Mouse (Mus musculus) lung, postnatal 36 days (tissue): ENCODE data around the gene Vmn1r43.
"Not testable (repeated sequence)": the region's sequence is repeated elsewhere in the genome, so short reads cannot be mapped to it uniquely, and the experiment has no call there.

Source experiments
- DNase-seq: peaks from one replicate; pipeline ENCODE4 v3.0.0; 2022; ENCODE audit warnings: mixed read lengths

Vmn1r43 gene

DNA sequence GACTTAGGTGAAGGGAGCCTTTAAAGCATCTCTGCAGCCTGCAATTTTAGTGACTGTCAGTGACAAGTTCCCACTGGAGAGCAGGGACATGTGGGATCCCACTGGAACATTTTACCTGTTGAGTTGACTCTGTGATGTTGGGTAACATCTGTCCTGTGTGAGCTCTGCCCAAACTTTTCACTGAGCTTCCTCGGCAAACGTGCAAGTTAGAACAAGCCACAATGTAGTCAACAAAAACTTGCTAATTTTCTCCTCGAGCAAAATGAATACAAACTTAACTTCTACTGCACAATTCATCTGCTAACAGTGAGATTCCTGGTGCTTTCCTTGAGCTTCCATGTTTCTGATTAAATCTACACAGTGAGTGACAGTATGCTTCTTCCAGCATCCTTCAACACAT lies at the start of gene Vmn1r43, which contains the start of gene Vmn1r42:
Vmn1r43 (minus strand) TSS at position 101 of the 400 bp plus-strand sequence.
Vmn1r42 (minus strand) TSS at position 101 of the 400 bp plus-strand sequence.
- DNase-seq, result not testable (repeated sequence)

DNA sequence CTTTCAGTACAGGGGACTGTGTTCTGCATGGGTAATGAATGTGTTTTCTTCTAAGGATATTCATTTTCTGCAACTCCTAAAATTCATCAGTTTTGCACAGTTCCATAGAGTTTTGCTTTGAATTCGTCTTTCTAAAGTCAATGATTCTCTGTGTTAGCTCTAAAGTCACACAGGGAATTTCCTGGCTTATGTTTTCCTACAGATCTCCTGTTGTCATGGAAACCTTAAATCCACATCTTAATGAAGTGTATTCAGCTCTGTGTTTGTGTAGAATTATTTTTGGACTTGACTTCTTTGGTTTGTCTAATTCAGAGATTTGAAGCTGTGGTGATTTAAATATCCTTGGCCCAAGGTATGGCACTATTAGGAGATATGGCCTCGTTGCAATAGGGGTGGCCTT lies 7.6 kb upstream of the Vmn1r43 start:
- DNase-seq, result no peak

DNA sequence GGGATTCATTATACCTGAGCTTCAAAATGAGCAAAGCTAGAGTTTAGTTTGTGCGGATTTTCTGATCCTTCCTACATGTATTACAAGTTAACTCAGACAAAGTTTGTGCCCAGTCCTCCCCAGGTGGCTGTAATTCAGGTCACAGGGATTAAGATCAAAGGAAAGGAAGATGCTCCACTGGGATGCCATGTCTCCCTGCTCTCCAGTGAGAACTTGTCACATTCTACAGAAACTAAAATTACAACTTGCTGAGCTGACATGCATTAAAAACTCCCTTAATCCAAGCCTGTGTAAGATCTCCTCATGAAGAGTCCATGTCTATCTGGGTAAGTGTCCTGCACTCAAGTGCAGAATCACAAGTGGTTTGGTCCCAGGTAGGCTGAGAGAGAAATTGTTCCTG lies 7.1 kb upstream of the Vmn1r43 start, which contains the start of gene Vmn1r44:
Vmn1r44 (plus strand) TSS at position 301 of the 400 bp plus-strand sequence.
- DNase-seq, result no peak

DNA sequence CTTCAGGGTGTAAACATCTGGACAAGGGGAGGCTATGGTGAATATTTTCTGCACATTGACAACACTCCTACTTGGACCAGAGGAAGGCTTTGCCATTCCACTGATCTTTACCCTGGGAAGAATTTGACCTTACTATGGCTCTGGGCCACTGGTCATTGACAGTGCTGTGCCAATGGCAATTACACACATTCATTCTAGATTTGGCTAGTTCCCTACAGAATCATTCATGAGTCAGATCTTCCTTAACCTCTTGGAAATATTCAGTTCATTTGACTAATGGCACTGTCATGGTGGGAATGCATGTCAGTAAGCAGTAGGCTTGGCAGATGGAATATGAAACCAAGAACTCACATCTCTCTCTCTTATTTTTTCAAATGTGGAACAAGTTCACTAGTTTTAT lies 4.7 kb upstream of the Vmn1r43 start:
- DNase-seq, result no peak

DNA sequence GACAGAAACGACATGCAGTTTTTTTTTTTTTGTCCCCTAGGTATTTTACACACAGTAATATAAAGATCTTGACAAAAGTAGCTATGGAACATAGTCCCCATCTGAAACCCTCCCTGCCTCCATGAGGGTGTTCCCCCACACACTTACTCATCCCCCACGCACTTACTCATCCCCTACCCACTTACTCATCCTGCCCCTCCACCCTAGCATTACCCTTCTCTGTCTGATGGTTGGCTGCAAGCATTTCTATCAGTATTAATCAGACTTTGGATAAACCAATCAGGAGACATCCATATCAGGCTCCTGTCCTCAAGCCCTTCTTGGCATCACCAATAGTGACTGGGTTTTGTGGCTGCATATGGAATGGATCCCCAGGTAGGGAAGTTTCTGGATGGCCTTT lies 750 bp upstream of the Vmn1r43 start:
- no peak for DNase-seq

DNA sequence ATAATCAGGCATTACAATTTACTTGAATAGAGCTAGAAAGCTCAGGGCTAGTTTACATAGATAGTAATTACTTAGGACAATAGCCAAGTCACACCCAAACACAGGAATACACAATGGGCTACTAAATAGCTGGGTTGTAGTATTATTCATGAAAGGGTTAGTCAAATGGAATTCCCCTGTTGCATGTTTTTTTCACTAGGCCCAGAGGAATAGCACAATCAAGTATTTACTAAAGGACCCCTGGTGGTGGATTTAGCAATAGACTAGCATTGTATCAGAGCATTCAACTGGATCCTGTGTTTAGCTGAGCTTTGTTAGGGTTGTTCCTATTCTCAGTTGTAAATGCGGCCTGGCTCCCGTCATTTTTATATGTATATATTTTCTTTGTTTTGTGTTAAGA lies 8.2 kb downstream of the Vmn1r43 start:
- DNase-seq, result no peak

DNA sequence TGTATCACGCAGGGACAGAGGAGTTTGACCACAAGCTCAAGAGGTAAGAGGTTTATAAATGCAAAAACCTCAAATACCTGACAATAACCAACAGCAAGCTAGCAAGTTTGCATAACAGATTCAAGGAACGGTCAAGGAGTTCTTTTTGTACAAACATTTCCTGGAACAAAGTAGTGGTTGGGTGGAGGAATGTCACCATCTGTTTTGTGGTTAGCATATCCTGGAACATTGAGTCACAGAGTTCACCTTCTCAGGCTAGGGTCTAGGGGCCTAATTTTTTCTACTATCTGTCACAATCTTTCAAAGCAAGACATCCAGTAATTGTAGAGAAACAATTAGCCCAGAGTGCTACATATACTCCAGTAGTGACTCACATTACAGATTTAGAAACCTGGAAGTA lies 8.9 kb downstream of the Vmn1r43 start:
- no peak for DNase-seq

DNA sequence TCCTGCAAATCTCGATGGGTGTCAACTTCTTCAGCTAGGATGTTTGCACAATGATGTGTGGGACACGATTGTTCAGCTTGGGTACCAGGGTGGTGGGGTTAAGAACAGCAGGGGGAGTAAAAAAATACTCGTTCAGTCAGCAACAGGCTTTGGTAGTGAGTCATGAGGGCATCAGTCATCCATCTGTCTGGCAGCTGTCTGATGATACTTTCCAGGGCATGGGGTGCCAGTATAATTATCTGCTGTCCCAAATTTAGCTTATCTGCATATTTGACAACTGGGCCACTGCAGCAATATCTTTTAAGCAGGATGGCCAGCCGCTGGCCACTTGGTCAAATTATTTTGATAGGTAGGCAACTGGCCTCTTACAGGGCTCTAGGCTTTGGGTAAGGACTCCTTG lies 12.4 kb downstream of the Vmn1r43 start:
- no peak for DNase-seq

DNA sequence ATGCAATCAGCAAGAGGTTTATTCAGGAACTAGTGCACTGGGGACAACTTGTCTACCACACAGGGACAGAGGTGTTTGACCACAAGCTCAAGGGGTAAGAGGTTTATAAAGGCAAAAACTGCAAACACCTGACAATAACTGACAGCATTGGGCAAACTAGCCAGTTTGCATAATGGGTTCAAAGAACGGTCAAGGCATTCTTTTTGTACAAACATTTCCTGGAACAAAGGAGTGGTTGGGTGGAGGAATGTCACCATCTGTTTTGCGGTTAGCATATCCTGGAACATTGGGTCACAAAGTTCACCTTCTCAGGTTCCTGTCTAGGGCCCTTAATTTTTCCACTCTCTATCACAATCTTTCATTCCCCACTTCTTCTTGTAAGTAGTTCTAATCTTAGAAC lies 16.4 kb downstream of the Vmn1r43 start:
- DNase-seq, result peak; percentile 1

DNA sequence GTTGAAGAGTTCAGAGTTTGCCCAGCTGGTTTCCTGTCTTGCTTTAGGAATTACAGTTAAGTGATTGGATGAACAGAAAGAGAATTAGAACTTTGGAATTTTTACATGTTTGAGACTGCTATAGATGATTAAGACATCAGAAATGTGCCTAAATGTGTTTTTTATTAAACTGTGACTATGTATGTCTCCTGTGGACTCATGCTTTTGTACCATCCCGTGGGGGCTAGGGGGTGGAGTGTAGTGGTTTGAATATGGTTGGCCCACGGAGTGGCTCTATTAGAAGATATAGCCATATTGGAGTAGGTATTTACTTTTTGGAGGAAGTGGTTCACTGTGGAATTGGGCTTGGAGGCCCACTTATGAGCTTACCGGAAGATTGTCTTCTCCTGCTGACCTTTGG lies 18.7 kb downstream of the Vmn1r43 start:
- no peak for DNase-seq
